Mouse (Mus musculus): Measurements from ENCODE around the gene Defa25.
"Not testable (repeated sequence)": the region's sequence is repeated elsewhere in the genome, so short reads cannot be mapped to it uniquely, and the experiment has no call there.

The Defa25 gene

GRCm38 (mm10) chr8:21084142-21084541 lies at the start of gene Defa25:
Gene Defa25, plus strand, starts transcription at chr8:21084442.
- DNase-seq (ENCODE audit: low read depth) = not testable (repeated sequence)

GRCm38 (mm10) chr8:21054747-21055146 lies 29.5 kb upstream of the Defa25 start, which contains the start of gene Defa23:
Gene Defa23, plus strand, starts transcription at chr8:21055047.
- not testable (repeated sequence) for DNase-seq (ENCODE audit: low read depth)

DNA sequence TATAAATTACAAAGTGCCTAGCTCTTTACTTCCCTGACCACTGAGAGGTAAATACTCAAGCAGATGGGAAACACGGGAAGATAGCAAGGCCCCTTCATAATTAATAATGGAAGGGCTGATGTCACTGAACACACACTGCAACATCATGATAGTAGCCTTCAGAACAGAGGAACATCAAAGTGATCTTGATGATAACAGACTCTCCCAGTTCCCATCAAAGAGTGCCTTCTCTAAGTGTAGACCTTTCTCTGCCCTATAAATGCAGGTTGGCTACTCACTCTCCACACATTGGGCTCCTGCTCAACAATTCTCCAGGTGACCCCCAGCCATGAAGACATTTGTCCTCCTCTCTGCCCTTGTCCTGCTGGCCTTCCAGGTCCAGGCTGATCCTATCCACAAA lies 19.5 kb upstream of the Defa25 start, which contains the start of gene Defa35:
TSS of gene Defa35 (plus strand) at position 301 of the 400 bp plus-strand sequence.
- DNase-seq (ENCODE audit: low read depth) = not testable (repeated sequence)

DNA sequence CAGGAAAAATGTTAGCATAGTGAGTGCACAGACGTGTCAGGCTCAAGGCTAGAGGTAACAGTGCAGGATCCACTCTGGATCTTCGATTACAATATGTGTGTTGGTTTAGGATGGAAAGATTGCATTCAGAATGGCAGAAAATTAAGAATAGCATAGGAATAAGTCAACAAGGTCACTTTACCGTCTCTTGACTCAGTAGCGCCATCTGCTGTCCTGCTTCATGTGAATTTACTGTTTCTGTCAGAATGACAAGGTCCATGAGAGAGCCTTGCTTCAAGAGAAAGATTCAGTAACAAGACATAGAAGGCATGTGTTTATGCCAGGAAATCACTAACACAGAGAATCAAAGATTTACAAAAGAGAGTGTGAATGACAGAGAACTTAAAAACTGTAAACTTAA lies 8.9 kb downstream of the Defa25 start:
- no peak for DNase-seq (ENCODE audit: low read depth)

- not testable (repeated sequence) for DNase-seq (ENCODE audit: low read depth)
Measured at GRCm38 (mm10) chr8:21095950-21096349, 11.7 kb downstream of the Defa25 start, which contains the start of gene Gm14851. Gene Gm14851, minus strand, starts transcription at chr8:21096050.

- DNase-seq (ENCODE audit: low read depth) = not testable (repeated sequence)
Measured at GRCm38 (mm10) chr8:21134342-21134741, 50.1 kb downstream of the Defa25 start, which contains the start of gene Defa30. Gene Defa30, plus strand, starts transcription at chr8:21134642.
